Mouse (Mus musculus) forebrain, postnatal 0 days (tissue): ENCODE measurements at regions not wholly inside any gene's neighbourhood (a gene's known extent, or its start where the extent isn't known, plus 50 kb on each side); places are given as distances from the start of the nearest gene placed in this dataset.

Experiments used
- ATAC-seq: fragments of 200-750 bp; cut with Nextera tagmentation; 2 replicates; pipeline ENCODE4 v1.8.0; 2017; ENCODE audit warnings: mild to moderate bottlenecking, moderate library complexity
- DNase-seq: peaks from one replicate; pipeline ENCODE4 v3.0.0-alpha.2; 2015
- H3K27ac ChIP-seq: fragments of 300-500 bp; sonication (generic); 2 replicates; pipeline ENCODE4 v1.5.1; 2014; ENCODE audit warnings: low read depth, mild to moderate bottlenecking, antibody characterized with exemption, low read length, moderate library complexity, mixed read lengths
- H3K27me3 ChIP-seq: fragments of 300-500 bp; sonication (generic); 2 replicates; pipeline ENCODE4 v1.6.1; 2014; ENCODE audit warnings: mild to moderate bottlenecking, low read length, mixed read lengths; ENCODE audit not compliant: insufficient read depth
- H3K36me3 ChIP-seq: fragments of 300-500 bp; sonication (generic); 2 replicates; pipeline ENCODE4 v1.6.1; 2014; ENCODE audit warnings: mild to moderate bottlenecking, moderate library complexity; ENCODE audit not compliant: insufficient read depth
- H3K4me1 ChIP-seq: fragments of 300-500 bp; sonication (generic); 2 replicates; pipeline ENCODE4 v1.6.1; 2014; ENCODE audit warnings: antibody characterized with exemption; ENCODE audit not compliant: insufficient read depth
- H3K4me2 ChIP-seq: fragments of 300-500 bp; sonication (generic); 2 replicates; pipeline ENCODE4 v1.6.1; 2014; ENCODE audit warnings: low read depth, mild to moderate bottlenecking, moderate library complexity
- H3K4me3 ChIP-seq: fragments of 300-500 bp; sonication (generic); 2 replicates; pipeline ENCODE4 v1.5.1; 2014; ENCODE audit warnings: low read depth, low read length, mixed read lengths
- H3K9ac ChIP-seq: fragments of 300-500 bp; sonication (generic); 2 replicates; pipeline ENCODE4 v1.6.1; 2014; ENCODE audit warnings: mild to moderate bottlenecking
- H3K9me3 ChIP-seq: fragments of 300-500 bp; sonication (generic); 2 replicates; pipeline ENCODE4 v1.6.1; 2016; ENCODE audit warnings: low read length
- CTCF ChIP-seq: sonication (generic); IDR thresholded peaks from 2 replicates; pipeline ENCODE4 v1.5.1; 2016; ENCODE audit warnings: antibody characterized with exemption, control low read depth, low read depth
- WGBS: fragments of 180-500 bp; shearing (Covaris S2); extraction: QIAGEN DNeasy Blood & Tissue Kit; methylation state at CpG from one replicate; pipeline ENCODE4 v1.1.7; 2014; 5-methylcytosine and 5-hydroxymethylcytosine counted together

GRCm38 (mm10) chr1:130309746-130310145 lies 113.1 kb downstream of the Cd55b start:
- Histone ChIP-seq H3K27me3 (no peaks in the 10 kb centered on the region), H3K9me3 (no peaks in the 10 kb centered on the region), H3K9ac (no peak overlapping the region), H3K4me1 (no peaks in the 10 kb centered on the region), H3K4me2 (no peak overlapping the region), H3K4me3 (no peak overlapping the region), H3K36me3 (no peaks in the 10 kb centered on the region), H3K27ac (no peak overlapping the region)
- TF ChIP-seq CTCF = no peak
- no peak for DNase-seq
- no peak for ATAC-seq
- WGBS = 71% methylated on average over 2 of the region's 2 CpGs

- Histone ChIP-seq H3K4me3 (no peak overlapping the region), H3K27ac (no peak overlapping the region), H3K9me3 (no peaks in the 10 kb centered on the region), H3K9ac (no peak overlapping the region), H3K4me2 (no peak overlapping the region), H3K27me3 (no peaks in the 10 kb centered on the region), H3K4me1 (0 out of 2 replicates have a peak, but pooled peaks cover 5% of the 10 kb centered on the region), H3K36me3 (no peaks in the 10 kb centered on the region)
- TF ChIP-seq CTCF = no peak
- WGBS = 22% methylated on average over 11 of the region's 11 CpGs
- ATAC-seq (0 out of 2 replicates have a peak, but pooled peaks have one; percentile 14), DNase-seq (no peak)
Measured at GRCm38 (mm10) chr1:130301828-130302386, 120.9 kb downstream of the Cd55b start.

DNA sequence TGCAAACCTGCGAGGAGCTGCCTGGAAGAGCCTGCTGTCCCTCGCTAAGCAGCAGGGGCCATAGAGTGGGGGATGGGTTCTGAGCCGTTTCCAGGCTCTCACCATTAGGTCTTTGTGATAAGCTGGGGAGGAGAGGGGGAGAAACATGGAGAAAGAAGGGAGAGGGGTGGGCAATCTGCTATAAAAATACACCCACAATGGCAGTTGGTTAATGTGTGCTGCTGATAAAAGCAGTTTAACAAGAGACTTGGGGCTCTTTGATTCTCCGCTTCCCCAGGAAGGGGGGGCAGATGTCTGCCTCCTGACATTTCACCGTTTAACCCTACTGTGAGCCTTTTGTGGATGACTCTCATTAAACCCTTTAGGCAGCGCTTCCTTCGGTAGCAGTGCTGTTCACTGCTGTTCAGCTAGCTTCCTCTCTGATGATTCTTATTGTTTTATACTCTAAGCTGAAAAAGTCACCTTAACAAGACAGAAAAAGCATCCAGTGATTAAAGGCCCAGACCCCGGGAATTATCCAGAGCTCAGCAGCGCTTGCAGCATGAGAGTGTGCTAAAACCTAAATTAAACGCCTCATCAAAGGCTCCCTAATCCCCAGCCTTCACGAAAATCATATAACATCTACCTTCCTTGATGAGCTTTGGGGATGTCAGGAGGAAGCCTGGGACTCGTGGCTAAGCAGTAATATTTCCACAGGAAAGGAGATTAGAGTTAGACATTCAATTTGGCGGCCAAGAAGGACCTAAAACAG lies 122.6 kb downstream of the Cd55b start:
- ATAC-seq (peak; percentile 73), DNase-seq (peak; percentile 37)
- Histone ChIP-seq H3K4me1 (0 out of 2 replicates have a peak, but pooled peaks cover 5% of the 10 kb centered on the region), H3K4me2 (peak overlapping the region; percentile 25), H3K4me3 (no peak overlapping the region), H3K27ac (no peak overlapping the region), H3K36me3 (no peaks in the 10 kb centered on the region), H3K27me3 (no peaks in the 10 kb centered on the region), H3K9ac (peak overlapping the region; percentile 14; the same call in 1 of the 2 replicates), H3K9me3 (no peaks in the 10 kb centered on the region)
- TF ChIP-seq CTCF = no peak
- 6% methylated on average over 13 of the region's 13 CpGs for WGBS

- DNase-seq (no peak), ATAC-seq (no peak)
- H3K27ac ChIP-seq = no peak overlapping the region
- H3K36me3 ChIP-seq = no peaks in the 10 kb centered on the region
- H3K9me3 ChIP-seq = no peaks in the 10 kb centered on the region
- TF ChIP-seq CTCF = no peak
- H3K9ac ChIP-seq = no peak overlapping the region
- WGBS = 16% methylated on average over 4 of the region's 4 CpGs
- no peak overlapping the region for H3K4me3 ChIP-seq
- no peaks in the 10 kb centered on the region for H3K27me3 ChIP-seq
- H3K4me1 ChIP-seq = 0 out of 2 replicates have a peak, but pooled peaks cover 5% of the 10 kb centered on the region
- peak overlapping the region; percentile 25 for H3K4me2 ChIP-seq
Measured at GRCm38 (mm10) chr1:130299641-130300040, 123.2 kb downstream of the Cd55b start.

DNA sequence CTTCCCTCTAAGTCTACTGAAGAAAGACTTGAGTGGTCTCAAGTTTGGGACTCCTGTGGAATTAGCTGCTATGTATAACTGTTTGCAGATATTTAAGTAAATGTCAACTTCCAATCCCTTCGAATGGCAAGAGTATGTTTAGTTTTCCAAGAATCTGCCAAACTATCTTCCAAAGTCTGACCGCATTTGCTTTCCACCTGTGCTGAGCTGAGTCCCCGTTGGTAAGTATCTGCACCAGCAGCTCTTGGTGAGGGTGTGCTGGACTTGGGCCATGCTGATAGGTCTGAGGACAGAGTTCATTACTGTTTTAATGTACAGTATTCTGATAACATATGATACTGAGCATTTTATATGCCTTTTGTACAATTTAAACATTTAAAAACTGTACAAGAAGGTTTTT lies 123.7 kb downstream of the Cd55b start:
- WGBS = 54% methylated on average over 3 of the region's 3 CpGs
- no peak overlapping the region for H3K27ac ChIP-seq
- 0 out of 2 replicates have a peak, but pooled peaks cover 5% of the 10 kb centered on the region for H3K4me1 ChIP-seq
- H3K36me3 ChIP-seq = no peaks in the 10 kb centered on the region
- no peaks in the 10 kb centered on the region for H3K9me3 ChIP-seq
- ATAC-seq = no peak
- H3K4me3 ChIP-seq = no peak overlapping the region
- DNase-seq = no peak
- no peak overlapping the region for H3K9ac ChIP-seq
- H3K4me2 ChIP-seq = no peak overlapping the region
- no peak for TF ChIP-seq CTCF
- H3K27me3 ChIP-seq = no peaks in the 10 kb centered on the region

DNA sequence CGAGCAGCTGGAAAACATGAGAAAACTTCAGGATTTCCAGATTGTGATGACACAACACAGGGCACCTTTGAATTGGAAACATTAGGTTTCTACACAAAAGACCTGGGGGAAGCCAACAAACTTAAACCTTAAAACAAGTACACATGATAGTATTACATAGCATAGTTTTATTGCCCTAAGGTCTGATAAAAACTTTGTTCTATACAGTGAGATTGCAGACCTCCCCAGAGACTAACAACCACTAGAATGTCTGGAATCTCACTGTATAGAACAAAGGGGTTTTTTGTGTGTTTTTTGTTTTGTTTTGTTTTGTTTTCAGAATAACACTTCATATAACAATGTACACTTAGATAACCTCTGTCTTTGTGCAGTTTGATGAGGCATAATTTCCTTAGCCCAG lies 124.2 kb downstream of the Cd55b start:
- ATAC-seq (no peak), DNase-seq (no peak)
- no peak overlapping the region for H3K4me3 ChIP-seq
- no peaks in the 10 kb centered on the region for H3K36me3 ChIP-seq
- TF ChIP-seq CTCF = no peak
- no peaks in the 10 kb centered on the region for H3K27me3 ChIP-seq
- no peak overlapping the region for H3K9ac ChIP-seq
- no peak overlapping the region for H3K4me2 ChIP-seq
- 87% methylated on average over 1 of the region's 1 CpGs for WGBS
- H3K4me1 ChIP-seq = 0 out of 2 replicates have a peak, but pooled peaks cover 5% of the 10 kb centered on the region
- H3K27ac ChIP-seq = no peak overlapping the region
- H3K9me3 ChIP-seq = no peaks in the 10 kb centered on the region

GRCm38 (mm10) chr1:130297471-130297870 lies 125.3 kb downstream of the Cd55b start:
- TF ChIP-seq CTCF = no peak
- Histone ChIP-seq H3K27ac (no peak overlapping the region), H3K9ac (no peak overlapping the region), H3K36me3 (no peaks in the 10 kb centered on the region), H3K27me3 (no peaks in the 10 kb centered on the region), H3K4me3 (no peak overlapping the region), H3K4me1 (0 out of 2 replicates have a peak, but pooled peaks cover 5% of the 10 kb centered on the region), H3K9me3 (no peaks in the 10 kb centered on the region), H3K4me2 (no peak overlapping the region)
- WGBS = 24% methylated on average over 2 of the region's 2 CpGs
- ATAC-seq (peak; percentile 88), DNase-seq (peak; percentile 45)
